Mouse (Mus musculus) olfactory bulb, adult 2 months (tissue): Measurements from ENCODE around the gene Tigit.

ENCODE experiments used
- CTCF ChIP-seq: fragments of 200-500 bp; IDR thresholded peaks from 2 replicates; pipeline ENCODE4 v1.5.1; 2012; ENCODE audit warnings: low read depth, mild to moderate bottlenecking, low read length, moderate library complexity; ENCODE audit not compliant: insufficient read depth
- POLR2A ChIP-seq: fragments of 200-500 bp; IDR thresholded peaks from 2 replicates; pipeline ENCODE4 v1.6.1; 2012; ENCODE audit warnings: mild to moderate bottlenecking, low read depth, low read length, moderate library complexity; ENCODE audit not compliant: insufficient read depth

GRCm38 (mm10) chr16:43608066-43608465, 55.9 kb downstream of the Tigit start:
- TF ChIP-seq POLR2A (no peak), CTCF (no peak)
